Mouse (Mus musculus): ENCODE data around the gene Bhlha15.

DNA sequence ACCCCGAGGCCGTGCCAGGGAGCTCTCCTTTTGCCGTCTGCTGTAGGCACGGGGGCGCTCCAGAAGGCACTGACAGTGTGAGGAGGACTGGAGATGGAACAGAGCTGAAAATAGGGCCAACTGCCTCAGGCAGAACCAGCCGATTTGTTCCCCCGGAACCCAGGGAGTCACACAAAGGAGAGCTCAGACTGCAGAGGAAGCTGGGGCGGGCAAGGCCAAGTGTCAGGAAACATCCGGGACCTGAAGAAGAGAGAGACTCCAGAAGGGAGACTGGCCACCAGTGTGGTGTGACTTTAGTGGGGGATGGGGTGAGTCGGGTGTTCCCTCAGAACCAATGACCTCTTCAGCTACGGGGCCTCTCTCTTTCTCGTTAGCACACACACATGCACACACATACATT lies 29.2 kb downstream of the Bhlha15 start:
- TF ChIP-seq POLR2A (IDR thresholded peaks at IDR 0.05; ENCODE audit: insufficient read length, low read depth) (no peak), MYOD1 (IDR thresholded peaks at IDR 0.05; ENCODE audit: control insufficient read depth in 1 of 3, insufficient read length in 2 of 3, low read depth in 2 of 3) (no peak), MAX (IDR thresholded peaks at IDR 0.05; ENCODE audit: low read depth) (no peak), CEBPB (IDR thresholded peaks at IDR 0.05; ENCODE audit: insufficient read depth, poor library complexity, severe bottlenecking) (no peak), USF1 (IDR thresholded peaks at IDR 0.05; ENCODE audit: low read depth) (no peak), TCF12 (IDR thresholded peaks at IDR 0.05; ENCODE audit: insufficient read depth, poor library complexity, severe bottlenecking) (no peak)

Measured in myocyte (in vitro differentiated cells).